7 mouse cellular contexts compared by ENCODE assay signal in genomic region chr14:31168425-31168824, GRCm38 (mm10). TPM values are rescaled to one million over a fixed set of nuclear protein-coding genes. Genes with fewer than 3 reads are reported as not detected.
A peak's percentile ranks its signal among the peaks of the same experiment; 100 is the strongest.
DNase-seq lines count a peak whose midpoint lies in the region; ATAC-seq and TF ChIP-seq lines count a peak whose summit lies in the region.

Stab1 (minus strand) TSS chr14:31168641.

- H3K9ac ChIP-seq in forebrain, embryonic 14.5 days (ENCODE audit: low read length), result no peak within 1 kb of the TSS
- peak within 1 kb of the TSS; percentile 7; the same call in 1 of the 2 replicates for H3K9ac ChIP-seq in hindbrain, embryonic 11.5 days (ENCODE audit: low read depth, low read length)

- no peaks in the 10 kb centered on the region for H3K27me3 ChIP-seq in forebrain, embryonic 14.5 days (replicated peaks; ENCODE audit: control insufficient read depth, insufficient read depth, low read length)
- no peaks in the 10 kb centered on the region for H3K27me3 ChIP-seq in hindbrain, embryonic 11.5 days (ENCODE audit: control insufficient read depth, insufficient read depth, low read length)

- no peak within 1 kb of the TSS for H3K4me2 ChIP-seq in forebrain, embryonic 14.5 days (ENCODE audit: low read length)
- H3K4me2 ChIP-seq in hindbrain, embryonic 11.5 days (replicated peaks; ENCODE audit: low read depth, low read length), result peak within 1 kb of the TSS; percentile 5; the same call in 1 of the 2 replicates

- TF ChIP-seq POLR2A in bone marrow macrophage, adult 2 months (IDR thresholded peaks at IDR 0.05; ENCODE audit: borderline replicate concordance, low read depth, low read length), result no peak

- H3K9me3 ChIP-seq in forebrain, embryonic 14.5 days (replicated peaks; ENCODE audit: control insufficient read depth, low read length), result no peaks in the 10 kb centered on the region
- no peaks in the 10 kb centered on the region for H3K9me3 ChIP-seq in hindbrain, embryonic 11.5 days (ENCODE audit: control insufficient read depth, low read length)

- no peak for DNase-seq in forebrain, embryonic 14.5 days (ENCODE audit: low spot score)
- no peak for DNase-seq in hindbrain, embryonic 11.5 days (ENCODE audit: low spot score)
- no peak for DNase-seq in left cerebral cortex, adult 8-10 months (ENCODE audit: low spot score in 2 of 2)
- peak; percentile 69 for DNase-seq in lung, postnatal 36 days
- DNase-seq in cerebellum, postnatal 10 days, result no peak
- no peak for DNase-seq in ovary, postnatal 14 days (ENCODE audit: low spot score)

- no peak for TF ChIP-seq CTCF in bone marrow macrophage, adult 2 months (IDR thresholded peaks at IDR 0.05; ENCODE audit: low read depth, low read length)

- 61% methylated on average over 10 of the region's 10 CpGs for WGBS in forebrain, embryonic 14.5 days
- WGBS in hindbrain, embryonic 11.5 days, result 66% methylated on average over 10 of the region's 10 CpGs

- peak within 1 kb of the TSS; percentile 46 for H3K4me3 ChIP-seq in bone marrow macrophage, adult 2 months (ENCODE audit: insufficient read depth, low read length)
- no peak within 1 kb of the TSS for H3K4me3 ChIP-seq in forebrain, embryonic 14.5 days (ENCODE audit: low read depth, low read length)
- H3K4me3 ChIP-seq in hindbrain, embryonic 11.5 days (ENCODE audit: low read depth, low read length), result 0 out of 2 replicates have a peak within 1 kb of the TSS, but pooled peaks have one; percentile 0

- peaks cover 88% of the 10 kb centered on the region for H3K4me1 ChIP-seq in bone marrow macrophage, adult 2 months (ENCODE audit: control insufficient read depth, insufficient read depth, low read length)
- no peaks in the 10 kb centered on the region for H3K4me1 ChIP-seq in forebrain, embryonic 14.5 days (ENCODE audit: control insufficient read depth, insufficient read depth, low read length)
- no peaks in the 10 kb centered on the region for H3K4me1 ChIP-seq in hindbrain, embryonic 11.5 days (replicated peaks; ENCODE audit: control insufficient read depth, insufficient read depth, low read length)

- no peak for ATAC-seq in forebrain, embryonic 14.5 days
- no peak for ATAC-seq in hindbrain, embryonic 11.5 days (ENCODE audit: low FRiP score)

- H3K36me3 ChIP-seq in forebrain, embryonic 14.5 days (ENCODE audit: control insufficient read depth, insufficient read depth, low read length), result peaks cover 35% of the 10 kb centered on the region
- H3K36me3 ChIP-seq in hindbrain, embryonic 11.5 days (ENCODE audit: control insufficient read depth, insufficient read depth, low read length), result peaks cover 23% of the 10 kb centered on the region

- peak within 1 kb of the TSS; percentile 96 for H3K27ac ChIP-seq in bone marrow macrophage, adult 2 months (ENCODE audit: insufficient read depth, low read depth, low read length)
- H3K27ac ChIP-seq in forebrain, embryonic 14.5 days (ENCODE audit: low read depth, low read length), result no peak within 1 kb of the TSS
- H3K27ac ChIP-seq in hindbrain, embryonic 11.5 days (ENCODE audit: low read depth, low read length), result no peak within 1 kb of the TSS

RNA-seq across cellular contexts. Expression of gene Stab1, which starts in this region (rescaled TPM):
- polyA plus RNA-seq in bone marrow macrophage, adult 2 months (2012; ENCODE audit: insufficient read depth, insufficient read length, missing spikeins), result 1,445 and 1,606 TPM in 2 replicates
- 21.8 and 22.1 TPM in 2 replicates for polyA plus RNA-seq in forebrain, embryonic 14.5 days (2014; fragmentation: Nextera tagmentation; extraction: Ambion mirVana)
- polyA plus RNA-seq in hindbrain, embryonic 11.5 days (2014; fragmentation: Nextera tagmentation; extraction: Ambion mirVana), result 23.5 and 25.5 TPM in 2 replicates
- 10 to 100 TPM; 18.7 to 28.1 (median 22.2) TPM for total RNA-seq in left cerebral cortex, adult 8-10 months (2022)

Comparison
In these comparisons a context has a peak if more than half of its experiments do, and no peak if none do; other contexts are left out.
1. RNA of gene Stab1 (polyA plus RNA-seq): 1,445 to 1,606 TPM in bone marrow macrophage, adult 2 months; 23.5 to 25.5 TPM in hindbrain, embryonic 11.5 days and 21.8 to 22.1 TPM in forebrain, embryonic 14.5 days; every median in the first group is over 10 times any median in the second.